Mouse (Mus musculus) adrenal gland, adult (tissue): ENCODE measurements around the gene Il20.

Experiments used
- DNase-seq, 2 experiments: peaks; one replicate each; pipeline ENCODE4 v3.0.0; 2022 to 2023; ENCODE audit warnings: low spot score in 1 of 2; ENCODE audit not compliant: inconsistent age in 2 of 2

The Il20 gene

DNA sequence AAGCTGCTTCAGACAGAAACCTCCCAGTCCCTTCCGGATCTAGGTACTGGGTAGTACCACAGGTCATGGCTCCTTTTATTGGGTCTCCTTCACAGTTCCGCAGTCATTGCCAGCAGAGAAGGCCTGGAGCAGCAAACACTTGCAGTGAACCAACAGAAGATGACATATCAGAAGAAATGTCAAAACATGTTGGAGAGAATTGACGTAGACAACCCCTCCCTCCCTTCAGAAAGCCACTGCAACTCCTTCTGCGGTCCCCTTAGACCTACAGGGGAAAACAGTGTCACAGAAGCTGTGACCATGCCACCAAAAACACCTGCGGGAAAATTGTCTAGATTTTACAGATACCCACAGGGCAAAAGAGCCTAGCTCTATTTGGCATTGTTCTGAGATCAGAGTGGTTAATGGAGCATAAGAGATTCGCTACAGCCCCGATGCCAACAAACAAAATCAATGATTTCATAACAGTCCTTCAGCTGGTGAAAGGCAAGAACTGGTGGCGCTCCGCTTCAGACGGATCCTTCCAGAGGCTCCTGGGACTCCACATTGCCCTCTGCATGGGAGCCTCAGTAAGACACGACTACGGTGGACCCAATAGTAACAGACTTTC lies at the start of gene Il20:
Il20 (minus strand) TSS at position 51 of the 610 bp plus-strand sequence.
- no peak for DNase-seq

DNA sequence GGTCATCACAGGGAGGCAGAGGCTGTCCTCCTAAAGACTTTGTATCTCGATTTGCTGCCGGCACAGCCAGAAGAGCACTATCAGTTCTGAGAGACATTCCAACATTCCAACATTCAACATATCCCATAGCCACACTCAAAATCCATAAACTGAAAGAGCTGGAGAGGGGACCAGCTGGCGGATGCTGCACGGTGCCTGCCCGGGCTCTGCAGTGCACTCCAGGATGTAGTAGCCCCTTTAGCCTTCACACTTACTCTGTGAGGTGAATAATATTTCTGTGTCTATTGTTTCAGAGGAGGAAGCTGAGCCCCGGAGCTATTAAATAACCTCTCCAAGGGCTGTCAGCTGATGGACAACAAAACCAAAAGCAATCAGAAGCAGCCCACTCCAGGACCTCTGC lies 35.7 kb upstream of the Il20 start:
- DNase-seq = no peak

DNA sequence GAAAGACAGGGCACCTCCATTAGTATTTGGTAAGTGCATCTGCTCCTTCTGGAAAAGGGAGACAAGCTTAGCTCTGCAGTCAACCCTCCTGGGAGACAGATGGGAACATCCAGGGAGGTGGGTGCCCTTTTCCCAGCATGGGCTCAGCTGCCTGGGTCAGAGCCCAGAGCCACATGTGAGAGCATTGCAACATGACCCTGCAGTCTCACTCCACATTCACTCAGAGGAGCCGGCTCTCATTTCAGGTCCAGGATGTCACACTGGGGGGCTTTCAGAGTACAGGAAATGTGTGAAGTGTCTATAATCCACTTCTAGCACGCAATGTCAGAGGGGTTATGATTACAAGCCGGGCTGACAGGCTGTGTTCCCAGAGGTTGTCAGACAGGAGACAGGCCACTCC lies 30.6 kb upstream of the Il20 start:
- peak in 1 of 2 experiments; percentile 25 for DNase-seq

GRCm38 (mm10) chr1:130940065-130940687 lies 28.9 kb upstream of the Il20 start, which contains the start of gene Il19:
Gene Il19 (minus strand): TSS chr1:130940115.
- DNase-seq = no peak

DNA sequence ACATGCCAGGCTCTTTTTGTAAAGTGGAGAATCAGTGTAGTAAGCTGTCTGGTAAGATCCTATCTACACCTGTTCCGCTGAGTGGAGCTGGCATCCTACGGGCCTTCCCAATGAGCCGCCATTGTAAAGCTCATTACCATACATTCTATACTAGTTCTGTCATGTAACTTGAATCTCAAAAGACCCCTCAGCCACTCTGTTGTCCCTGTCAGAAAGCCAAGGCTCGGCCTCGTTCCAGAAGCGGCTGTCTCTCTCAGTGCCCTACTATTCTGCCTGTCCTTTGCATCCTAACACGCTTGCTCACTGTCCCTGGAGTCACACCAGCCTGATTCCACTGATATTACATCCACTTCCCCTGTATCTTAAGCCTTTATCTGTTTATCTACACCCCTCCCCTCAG lies 26.9 kb upstream of the Il20 start:
- DNase-seq = no peak

GRCm38 (mm10) chr1:130937170-130937569 lies 25.9 kb upstream of the Il20 start:
- no peak for DNase-seq

- DNase-seq = no peak
Observed at GRCm38 (mm10) chr1:130936351-130936750, 25.1 kb upstream of the Il20 start.

DNA sequence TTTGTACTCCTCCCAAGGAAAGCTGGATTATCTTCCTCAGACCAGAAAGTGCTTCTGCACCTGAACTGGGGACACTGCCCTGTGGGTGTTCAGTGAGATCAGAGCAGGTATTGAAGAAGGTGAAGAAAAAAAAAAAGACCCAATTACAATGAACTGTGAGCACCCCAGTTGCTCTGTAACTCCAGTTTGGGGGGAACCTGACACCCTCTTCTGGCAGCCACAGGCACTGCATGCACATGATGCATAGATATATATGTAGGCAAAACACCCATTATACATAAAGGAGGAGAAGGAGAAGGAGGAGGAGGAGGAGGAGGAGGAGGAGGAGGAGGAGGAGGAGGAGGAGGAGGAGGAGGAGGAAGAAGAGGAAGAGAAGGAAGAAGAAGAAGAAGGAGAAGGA lies 15.2 kb upstream of the Il20 start:
- DNase-seq = peak in 1 of 2 experiments; percentile 53

DNA sequence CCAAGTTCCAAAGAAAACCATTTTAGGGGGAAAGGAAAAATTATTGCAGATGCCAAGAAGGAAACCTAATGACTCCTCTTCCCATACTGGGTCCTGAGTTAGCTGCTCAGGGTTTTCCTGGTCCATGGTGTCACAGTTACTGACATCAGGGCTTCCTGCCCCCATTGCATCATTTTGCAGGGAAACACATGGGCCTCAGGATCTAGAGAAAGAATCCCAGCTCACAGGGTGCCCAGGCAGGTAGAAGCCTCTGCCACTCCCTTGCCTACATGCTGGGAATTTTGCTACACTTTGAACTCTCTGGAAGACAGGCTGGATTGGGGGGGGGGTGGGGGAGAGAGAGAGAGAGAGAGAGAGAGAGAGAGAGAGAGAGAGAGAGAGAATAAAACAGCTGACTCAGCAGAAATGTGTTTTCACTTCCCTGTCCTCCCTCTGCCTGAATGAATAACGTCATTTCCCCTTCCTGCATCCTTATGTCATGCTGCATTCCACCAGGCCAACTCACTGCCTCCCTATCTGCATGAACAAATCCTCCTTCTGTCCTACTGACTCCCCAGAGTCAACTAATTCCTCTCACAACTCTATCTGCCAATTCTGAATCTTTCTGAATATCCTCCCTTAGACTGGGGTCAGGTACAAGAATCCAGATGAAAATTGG lies 7.2 kb upstream of the Il20 start:
- DNase-seq = no peak

- no peak for DNase-seq
Observed at GRCm38 (mm10) chr1:130902505-130902904, 8.7 kb downstream of the Il20 start.

GRCm38 (mm10) chr1:130894468-130894867 lies 16.8 kb downstream of the Il20 start:
- no peak for DNase-seq

DNA sequence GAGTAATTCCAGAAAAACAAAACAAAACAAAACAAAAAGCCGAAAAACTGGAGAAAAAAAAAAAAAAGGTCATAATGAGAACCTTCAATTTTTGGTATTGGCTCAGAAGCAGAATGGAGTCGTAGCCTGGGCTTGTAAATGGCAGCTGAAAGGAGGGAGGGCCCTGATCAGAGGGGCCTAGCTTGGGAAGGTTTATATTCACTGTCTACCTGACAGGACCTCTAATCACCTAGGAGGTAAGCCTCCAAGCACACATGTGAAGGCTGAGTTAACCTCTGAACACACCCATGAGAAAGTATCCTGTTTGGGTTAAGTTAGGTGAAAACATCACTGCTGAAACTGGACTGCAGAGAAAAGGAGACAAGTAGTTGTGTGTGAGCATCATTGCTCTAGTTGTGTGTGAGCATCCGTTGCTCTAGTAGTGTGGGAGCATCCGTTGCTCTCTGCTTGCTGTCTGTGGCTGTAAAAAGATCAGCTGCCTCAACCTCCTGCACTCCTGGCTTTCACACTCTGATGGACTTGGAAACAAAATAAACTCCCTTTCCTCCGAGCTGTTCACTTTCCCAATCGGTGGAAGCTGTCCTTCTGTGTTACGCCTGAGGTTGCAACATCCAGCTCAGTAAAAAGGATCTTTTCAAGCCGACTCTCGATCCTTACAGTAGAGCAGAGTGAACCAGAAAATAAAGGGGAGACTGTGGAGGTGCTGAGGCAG lies 17.8 kb downstream of the Il20 start:
- DNase-seq = peak in 1 of 2 experiments; percentile 59

GRCm38 (mm10) chr1:130892446-130892845 lies 18.8 kb downstream of the Il20 start:
- DNase-seq = peak; percentile 83 to 95

DNA sequence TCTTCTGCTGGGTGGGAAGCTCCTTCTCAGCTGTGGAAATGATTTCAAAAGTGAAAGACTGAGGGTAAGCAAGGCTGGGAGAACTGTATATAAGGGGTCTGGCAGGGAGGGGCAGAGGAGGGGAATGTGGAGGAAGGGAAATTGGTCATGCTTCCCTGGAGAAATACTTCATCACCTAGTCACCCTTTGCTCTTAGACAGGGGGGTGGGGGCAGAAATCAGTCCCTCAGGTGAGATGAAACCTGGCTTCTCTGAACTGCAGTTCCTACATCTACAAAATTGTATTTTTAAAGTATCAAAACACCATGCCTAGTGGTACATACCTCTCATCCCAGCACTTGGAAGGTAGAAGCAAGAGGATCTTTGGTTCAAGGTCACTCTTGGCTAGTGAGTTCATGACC lies 23.9 kb downstream of the Il20 start, which contains the start of gene Il24:
Il24 (minus strand) TSS at position 101 of the 400 bp plus-strand sequence.
- peak in 1 of 2 experiments; percentile 56 for DNase-seq

- no peak for DNase-seq
Observed at GRCm38 (mm10) chr1:130883146-130883545, 28.1 kb downstream of the Il20 start.

- peak; percentile 15 to 37 for DNase-seq
Observed at GRCm38 (mm10) chr1:130879927-130880326, 31.3 kb downstream of the Il20 start.

GRCm38 (mm10) chr1:130877889-130878614 lies 33.2 kb downstream of the Il20 start:
- peak in 1 of 2 experiments; percentile 46 for DNase-seq

DNA sequence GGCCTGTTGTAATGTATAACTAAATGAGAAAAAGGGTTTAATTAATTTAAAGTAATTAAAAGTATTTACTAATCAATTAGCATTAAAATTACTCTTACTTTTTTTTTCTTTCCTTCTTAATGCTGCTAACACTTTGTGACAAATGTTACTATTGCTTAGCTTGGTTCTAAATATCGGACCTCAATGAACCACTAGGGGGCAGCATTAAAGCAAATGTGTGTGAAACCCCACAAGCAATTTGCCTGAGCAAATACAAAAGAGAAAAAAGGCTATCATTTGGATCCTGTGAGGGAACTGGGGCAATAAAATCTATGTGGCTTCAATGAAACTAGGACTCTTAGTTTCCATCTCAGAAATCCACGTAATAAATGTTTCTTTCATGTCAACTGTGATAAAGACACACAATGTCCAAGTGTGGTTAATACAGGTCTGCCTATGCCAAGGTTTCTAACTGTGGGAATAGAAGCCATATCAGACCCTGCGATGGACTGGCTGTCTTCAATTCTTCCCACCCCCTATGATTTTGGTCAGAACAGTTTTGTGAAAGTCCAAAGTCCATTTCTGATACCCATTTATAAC lies 34.2 kb downstream of the Il20 start:
- peak in 1 of 2 experiments; percentile 86 for DNase-seq

DNA sequence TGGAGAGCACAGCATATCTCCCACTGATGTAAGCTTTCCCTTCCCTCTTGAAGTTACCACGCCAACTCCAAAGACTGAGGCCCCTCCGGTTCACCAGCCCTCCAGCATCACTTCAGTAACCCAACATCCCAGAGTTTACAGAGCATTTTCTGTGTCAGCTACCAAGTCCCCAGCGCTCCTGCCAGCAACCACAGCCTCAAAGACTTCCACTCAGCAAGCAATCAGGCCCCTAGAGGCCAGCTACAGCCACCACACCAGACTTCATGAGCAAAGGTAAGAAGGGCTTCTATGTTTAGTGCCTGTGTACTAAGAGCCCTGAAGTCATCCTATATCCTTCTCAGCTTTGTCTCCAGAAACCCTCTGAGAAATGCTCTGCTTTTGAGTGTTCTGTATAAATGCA lies 35.3 kb downstream of the Il20 start:
- DNase-seq = no peak

DNA sequence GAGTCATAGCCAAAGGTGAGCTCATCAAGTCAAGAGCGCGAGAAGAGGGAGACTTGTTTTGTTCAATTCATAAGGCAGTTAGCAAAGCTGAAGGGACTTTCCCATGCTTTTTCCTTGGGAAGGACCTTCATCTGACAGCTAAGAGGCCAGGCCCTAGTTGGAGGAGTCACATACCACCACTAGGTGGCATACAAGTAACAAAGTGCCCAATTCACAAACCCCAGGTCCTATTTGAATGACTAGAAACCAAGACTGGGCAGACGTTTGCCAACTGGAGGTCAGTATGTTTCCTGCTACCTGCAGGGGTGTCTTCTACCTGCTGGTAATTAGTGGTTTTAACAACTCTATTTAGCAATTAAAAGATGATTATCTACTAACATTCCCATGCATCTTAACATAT lies 36.1 kb downstream of the Il20 start:
- DNase-seq = peak; percentile 60 to 88
